Mouse (Mus musculus) adrenal gland (tissue): ENCODE data around the gene Tshz2.
"Not testable (repeated sequence)": the region's sequence is repeated elsewhere in the genome, so short reads cannot be mapped to it uniquely, and the experiment has no call there.

ENCODE experiments used
- intact Hi-C: fragments of 180-260 bp; cut with DNase I; formaldehyde crosslinking; loops from one replicate; pipeline ENCODE4 v1.15.1; 2025

Tshz2 gene

DNA sequence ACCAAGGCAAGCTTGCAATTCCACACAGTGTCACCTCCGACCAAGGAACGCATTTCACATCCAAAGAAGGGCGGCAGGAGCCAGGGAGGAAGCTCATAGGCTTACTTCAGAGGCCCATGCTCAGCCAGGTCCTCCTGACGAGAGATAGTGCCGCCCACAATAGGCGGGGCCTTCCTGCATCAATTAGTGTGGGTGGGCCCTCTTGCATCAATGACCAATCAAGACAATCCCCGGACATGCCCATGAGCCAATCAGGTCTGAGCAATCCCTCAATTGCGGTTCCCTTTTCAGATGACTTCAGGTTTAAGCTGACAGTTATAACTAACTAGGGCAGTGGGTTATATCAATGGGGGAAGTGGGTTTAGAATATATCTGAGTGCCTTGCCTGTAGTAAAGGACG is 120.6 kb downstream of the Tshz2 start:
- intact Hi-C loops: loop anchor here (10.0 kb wide), 1 partner anchor 61 kb away; no protein-coding TSS in a partner anchor

DNA sequence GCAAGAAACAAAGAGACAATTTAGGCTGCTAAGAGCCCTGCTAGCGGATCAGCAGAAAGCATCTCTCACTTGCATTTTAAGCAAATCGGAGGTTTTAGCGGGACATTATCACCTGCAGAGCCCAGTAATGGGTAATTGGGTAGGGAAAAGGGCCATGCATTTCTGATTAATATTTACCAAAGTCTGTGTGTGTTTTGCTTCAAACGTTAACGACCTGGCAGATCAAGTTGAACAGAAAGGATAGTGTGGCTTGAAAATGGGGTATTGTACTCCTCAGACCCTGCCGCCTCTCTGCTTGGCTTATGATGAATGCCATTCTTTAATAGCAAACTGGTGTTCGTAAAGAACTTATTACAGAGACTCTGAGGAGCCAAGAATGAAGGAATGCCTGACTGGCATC is 122.3 kb downstream of the Tshz2 start:
- intact Hi-C loops: loop anchor here (10.0 kb wide), 1 partner anchor 60 kb away; no protein-coding TSS in a partner anchor

DNA sequence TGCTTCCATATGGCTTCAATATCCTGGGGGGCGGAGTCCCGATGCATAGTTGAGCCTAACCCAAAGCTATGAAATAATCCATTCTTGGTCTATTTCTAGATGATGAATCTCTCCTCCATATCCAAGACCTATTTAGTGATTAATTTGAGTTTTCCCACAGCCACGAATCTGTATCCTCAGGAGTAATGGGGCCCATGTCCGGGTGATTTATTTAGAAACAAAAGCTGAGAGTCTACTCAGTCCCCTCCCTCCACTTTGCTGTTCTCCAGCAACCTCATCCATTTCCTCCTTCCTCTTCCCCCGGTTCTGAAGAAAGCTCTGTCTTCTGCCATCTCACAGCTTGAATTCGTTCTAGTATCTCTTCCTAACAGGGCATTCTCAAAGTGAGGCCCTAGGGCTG is 125.3 kb downstream of the Tshz2 start:
- intact Hi-C loops: loop anchor here (10.0 kb wide), 1 partner anchor 57 kb away; no protein-coding TSS in a partner anchor

DNA sequence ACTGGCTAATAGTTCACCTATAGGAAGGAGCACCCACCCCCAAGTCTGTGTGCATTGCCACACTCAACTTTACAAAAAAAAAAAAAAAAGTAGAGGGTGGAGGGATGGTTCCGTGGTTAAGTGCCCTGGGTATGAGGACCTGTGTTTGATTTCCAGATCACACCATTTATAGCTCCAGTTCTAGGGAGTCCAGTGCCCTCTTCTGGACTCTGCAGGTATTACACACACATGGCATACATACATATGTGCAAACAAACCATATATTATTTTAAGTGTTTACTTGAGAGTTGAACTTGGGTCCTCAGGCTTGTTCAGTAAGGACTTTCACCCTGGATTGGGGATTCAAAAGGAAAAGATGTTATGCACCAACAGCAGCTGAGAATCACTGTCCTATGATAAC is 127.3 kb downstream of the Tshz2 start:
- intact Hi-C loops: no loop called here

DNA sequence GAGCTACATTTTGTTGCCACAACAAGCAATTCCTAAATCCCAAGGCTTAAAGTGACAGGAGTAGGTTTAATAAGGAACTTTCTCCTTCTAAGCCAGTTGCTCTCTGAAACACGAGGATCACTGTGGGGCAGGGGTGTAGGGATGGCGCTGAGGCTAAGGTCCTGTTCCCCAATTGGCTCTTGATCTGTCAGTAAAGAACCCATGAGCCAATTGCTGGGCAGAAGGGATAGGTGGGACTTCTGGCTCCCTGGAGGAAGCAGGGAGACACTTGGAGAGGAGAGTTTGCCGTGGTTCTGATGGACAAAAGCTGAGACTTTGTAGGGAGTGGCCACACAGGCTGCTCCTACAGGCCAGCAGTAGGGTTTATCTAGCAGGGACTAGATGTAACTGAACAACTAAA is 128.9 kb downstream of the Tshz2 start:
- intact Hi-C loops: no loop called here

DNA sequence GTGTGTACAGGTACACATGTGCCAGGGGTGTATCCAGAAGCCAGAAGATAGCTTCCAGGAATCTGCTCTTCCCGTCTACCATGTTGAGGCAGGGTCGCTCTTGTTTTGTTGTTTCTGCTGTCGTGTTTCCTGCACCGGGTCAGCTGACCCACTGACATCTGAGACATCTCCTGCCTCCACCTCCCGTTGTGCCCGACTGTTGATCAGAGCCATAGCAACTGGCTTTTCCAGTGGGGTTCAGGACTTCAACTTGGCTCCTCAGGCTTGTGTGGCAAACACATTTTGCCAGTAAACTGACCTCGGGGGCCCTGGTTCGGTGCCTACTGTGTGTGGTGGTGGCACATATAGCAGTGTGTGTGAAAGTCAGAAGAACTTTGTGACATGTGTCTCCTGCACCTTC is 129.5 kb downstream of the Tshz2 start:
- intact Hi-C loops: no loop called here

DNA sequence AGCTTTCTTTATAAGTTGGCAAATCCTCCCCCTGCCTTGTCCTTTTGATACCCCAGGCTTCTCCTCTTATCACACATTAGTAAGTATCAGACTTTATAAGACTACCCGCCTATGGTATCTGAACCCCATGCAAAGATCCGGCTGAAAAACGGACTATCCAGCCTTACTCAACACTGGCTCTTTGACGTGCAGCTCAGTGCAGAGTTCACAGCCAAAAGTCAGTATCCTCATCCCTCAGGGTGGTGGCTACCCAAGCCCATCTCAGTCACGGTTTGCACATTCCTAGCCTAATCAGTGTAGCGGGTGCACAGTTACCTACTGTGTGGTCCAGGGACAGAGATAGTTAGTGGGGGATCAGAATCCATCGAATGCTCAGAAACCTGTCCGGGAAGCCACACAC is 130.9 kb downstream of the Tshz2 start:
- intact Hi-C loops: no loop called here

DNA sequence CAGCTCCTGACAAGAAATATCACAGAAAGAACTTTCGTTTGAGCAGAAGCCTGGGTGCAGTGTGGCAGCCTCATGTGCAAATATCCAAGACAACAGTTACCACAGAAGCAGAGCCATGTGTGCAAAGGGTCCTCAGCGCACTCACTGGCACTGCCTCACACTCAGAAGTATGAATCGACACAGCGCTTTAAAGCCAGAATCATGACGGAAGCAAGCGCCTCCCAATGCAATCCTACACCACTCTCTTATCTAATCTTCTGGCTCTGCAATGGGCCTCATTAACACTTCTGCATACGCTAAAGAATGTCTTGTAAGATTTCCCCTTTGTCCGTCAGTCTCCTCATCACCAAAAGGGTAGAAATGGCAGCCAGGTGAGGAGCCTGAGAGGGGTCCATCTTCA is 133.4 kb downstream of the Tshz2 start:
- intact Hi-C loops: no loop called here

DNA sequence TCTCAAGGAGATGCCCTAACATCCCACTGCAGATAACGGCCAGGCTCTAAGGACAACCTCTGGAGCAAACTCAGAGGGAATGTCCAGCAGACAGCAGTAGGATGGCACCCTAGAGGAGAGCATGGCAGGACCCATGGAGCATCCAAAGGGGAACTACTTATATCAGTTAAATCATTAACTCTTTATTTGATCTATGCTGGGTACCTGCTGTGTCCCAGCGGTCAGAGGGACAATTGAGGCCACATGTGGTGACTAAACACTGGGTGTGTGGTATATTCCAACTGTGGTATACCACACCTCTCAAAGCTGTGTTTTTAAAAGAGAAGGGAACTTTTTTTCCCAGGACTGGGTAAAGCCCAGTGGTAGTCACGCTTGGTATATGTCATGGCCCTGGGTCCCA is 134.5 kb downstream of the Tshz2 start:
- intact Hi-C loops: no loop called here

DNA sequence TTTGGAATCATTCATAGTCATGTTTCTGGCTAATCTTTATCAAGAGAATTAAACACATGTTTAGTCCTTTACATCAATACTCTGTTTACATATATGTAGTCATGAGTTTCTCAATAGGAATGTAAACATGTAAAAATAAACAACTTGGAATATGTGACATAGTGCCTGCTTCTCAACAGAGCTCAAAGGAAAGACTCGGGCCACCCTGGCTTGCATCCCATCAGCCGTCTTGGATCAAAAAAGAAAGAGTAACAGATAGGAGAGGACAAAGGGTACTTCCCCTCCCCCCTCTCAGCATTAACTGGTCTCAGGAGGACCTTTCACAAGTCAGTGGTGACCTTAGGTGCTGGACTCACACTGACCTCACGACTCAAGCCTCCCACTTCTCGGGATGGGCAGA is 142.3 kb downstream of the Tshz2 start:
- intact Hi-C loops: no loop called here

DNA sequence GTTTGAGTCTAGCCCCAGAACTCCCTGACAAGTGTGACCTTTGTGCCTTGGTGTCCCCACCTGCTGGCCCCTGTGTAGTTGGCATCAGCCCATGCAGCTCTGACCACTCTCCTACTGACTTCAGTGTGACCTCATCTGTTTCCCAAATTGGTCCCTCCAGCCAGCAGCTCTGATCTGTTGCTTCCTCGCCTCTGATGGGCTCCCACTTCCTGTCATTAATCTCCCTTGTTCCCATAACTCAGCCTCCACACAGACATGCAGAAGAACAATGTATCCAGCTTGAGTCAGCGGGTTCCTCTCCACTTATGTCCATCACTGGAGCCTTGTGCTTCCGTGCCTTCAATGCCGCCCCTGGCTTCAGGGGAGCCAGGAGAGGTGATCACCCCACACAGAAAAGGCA is 144.4 kb downstream of the Tshz2 start:
- intact Hi-C loops: no loop called here

DNA sequence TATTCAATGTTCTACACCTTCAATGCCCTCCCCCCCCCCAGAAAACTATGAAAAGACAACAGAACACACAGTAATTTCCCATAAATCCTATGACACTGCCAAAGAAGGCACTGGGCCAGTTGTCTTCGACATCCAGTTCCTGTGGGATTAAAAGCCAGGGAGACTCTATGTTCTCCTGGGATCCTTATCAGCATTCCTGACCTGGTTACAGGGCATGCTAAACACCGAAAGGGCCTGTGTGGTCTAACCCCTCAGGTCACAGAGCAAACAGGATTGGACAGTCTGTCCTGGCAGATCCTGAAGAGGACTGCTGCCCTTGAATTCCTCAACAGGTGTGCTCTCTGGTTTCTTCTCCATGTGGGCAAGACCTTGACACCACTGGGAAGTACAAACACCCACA is 145.0 kb downstream of the Tshz2 start:
- intact Hi-C loops: no loop called here

DNA sequence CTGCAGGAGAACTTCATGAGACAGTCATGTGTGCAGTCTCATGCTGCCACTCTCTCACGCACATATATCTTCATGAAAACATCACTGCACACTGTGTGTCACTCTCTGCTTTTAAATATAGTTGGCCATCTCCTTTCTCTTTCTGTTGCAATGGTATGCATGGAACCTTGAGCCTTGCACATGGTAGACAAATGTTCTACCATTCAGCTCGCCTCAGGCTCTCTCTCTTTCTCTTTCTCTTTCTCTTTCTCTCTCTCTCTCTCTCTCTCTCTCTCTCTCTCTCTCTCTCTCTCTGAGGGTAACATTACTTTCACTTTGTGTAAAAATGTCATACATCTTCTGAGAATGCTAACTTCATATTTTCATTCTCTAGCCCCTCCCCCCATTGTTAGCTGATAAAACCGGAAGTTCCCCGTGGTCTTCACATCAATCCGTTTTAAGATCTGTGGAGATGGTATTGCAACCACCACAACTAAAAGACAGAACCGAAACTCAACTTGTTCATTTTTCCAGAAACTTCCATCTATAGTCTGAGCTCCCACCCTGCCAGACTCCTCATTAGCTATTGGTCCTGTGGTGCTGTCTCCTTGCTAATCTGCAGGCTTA is 146.0 kb downstream of the Tshz2 start:
- intact Hi-C loops: no loop called here

DNA sequence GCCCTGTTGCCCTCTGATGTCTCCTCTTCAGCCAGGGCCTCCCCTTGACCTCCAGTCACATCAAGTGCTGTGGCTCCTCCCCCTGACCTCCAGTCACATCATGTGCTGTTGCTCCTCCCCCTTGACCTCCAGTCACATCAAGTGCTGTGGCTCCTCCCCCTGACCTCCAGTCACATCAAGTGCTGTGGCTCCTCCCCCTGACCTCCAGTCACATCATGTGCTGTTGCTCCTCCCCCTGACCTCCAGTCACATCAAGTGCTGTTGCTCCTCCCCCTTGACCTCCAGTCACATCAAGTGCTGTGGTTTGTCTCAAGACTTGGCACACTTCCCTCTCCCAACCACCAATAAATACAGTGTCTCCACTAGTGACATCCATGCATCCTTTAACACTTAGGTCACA is 148.9 kb downstream of the Tshz2 start:
- intact Hi-C loops: not testable (repeated sequence)

DNA sequence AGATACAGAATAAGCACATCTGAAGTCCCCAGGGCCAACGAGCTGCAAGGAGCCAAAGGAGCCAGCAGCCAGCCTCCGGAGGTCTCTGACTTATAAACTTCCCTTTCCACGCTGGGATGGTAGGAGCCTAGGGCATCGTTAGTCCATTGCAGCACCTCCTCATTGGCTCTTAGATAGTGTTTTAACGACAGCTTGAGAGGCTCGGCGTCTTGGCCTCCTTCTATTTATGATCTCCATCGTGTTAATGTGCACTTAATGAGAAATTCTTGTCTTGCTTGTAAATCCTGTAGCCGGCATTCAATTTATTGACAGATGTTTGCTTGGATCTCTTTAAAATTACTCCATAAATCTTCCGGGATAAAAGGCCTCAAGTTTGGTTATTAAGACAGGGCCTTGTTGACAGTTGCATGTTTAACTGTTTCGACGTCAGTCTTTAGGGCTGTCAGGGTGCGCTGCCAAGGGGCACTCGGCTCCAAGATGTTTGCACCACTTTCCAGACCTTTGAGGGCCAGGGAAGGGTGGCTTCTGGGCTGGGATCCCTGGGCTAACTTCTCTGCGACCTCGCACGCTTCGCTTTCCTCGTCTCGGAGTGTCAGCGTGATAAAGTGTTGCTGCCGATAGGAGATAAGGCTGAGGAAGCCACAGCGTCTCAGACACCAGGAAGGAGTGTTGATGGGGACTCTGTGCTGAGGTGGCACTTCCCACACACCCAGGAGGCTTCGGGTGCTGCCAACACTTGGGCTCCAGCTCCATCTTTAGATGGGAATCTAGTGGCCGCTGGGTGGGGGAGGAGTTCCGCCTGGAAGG is 150.3 kb downstream of the Tshz2 start:
- intact Hi-C loops: no loop called here

DNA sequence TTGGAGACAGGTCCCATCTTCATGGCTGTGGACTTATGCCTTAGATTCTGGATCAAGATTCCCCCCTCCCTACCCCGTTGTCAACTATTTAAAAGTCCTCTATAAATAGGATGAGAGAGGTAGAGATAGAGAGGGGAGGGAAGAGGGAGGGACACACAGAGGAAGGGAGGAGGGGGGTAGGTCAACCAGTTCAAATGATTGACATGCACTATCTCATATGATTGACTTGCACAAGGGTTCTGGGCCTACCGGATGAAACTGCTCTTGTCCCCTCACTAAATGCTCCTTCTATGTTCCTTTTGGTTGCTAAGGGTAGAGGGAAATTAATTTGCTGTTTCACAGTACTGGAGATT is 150.8 kb downstream of the Tshz2 start:
- intact Hi-C loops: no loop called here

DNA sequence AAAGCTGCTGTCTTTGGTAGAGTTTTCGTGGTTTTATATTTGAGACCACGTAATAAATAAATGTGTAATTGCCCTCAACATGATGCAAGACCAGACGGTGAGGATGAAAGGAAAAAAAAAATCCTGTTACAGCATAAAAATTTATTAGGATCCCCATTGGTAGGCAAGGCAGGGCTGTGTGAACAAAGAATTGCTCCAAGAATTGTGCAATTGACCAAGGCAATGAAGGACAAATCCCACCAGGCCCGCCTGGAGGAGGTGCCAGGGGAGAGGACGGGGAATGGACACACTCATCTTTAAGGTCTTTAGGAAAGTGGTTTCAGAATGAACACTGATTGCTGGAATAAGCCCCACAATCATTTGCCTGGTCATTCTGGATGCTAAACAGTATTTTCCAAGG is 154.6 kb downstream of the Tshz2 start:
- intact Hi-C loops: no loop called here

DNA sequence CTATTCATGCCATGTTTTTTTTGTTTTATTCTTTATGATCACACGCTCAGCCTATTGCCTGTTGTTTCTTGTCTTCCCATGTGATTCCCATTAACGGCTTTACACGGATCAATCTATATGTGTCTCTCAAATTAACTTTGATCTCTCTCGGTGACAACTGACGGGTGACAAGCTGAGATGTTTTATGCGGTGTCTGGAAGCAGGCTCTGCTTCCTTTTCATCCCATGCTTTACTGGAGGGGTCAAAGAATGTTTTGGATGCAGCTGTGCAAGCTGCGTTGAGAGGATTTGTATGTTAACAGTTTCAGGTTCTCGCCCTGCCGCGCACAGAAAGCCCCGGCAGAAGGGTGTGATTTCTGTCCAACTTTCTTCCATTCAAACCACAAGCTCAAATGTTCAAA is 155.1 kb downstream of the Tshz2 start:
- intact Hi-C loops: no loop called here

DNA sequence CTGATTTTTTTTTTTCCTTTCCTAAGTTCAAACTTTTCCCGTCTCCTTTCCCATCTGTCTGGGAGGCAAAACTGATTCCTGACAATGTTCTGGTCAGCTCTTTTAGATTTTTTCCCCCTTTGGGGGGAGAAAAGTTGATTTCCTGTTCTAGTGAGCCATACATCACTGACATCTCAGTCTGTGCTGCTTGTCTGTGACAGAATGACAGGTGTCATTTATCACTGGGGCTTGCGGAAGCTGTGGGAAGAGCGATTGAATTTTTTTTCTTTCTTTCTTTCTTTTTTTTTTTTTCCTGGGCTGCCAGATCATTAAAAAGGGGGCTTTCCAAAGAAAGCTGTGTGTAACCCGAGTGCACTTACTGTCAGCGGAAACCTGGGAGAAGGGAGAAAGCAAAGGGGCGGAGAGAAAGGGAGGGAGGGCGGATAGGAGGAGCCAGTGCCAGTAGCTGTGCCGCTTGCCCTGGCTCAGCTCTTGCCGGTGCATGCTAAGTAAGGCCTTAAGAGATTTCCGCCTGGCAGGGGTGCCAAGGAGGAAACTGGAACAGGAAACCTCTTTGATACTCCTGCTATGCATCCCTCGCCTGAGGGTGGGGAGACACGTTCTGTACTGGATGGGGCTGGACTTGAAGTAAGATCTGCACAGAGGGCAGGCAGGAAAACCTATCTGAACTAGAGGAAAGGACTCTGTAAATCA is 157.8 kb downstream of the Tshz2 start:
- intact Hi-C loops: no loop called here

DNA sequence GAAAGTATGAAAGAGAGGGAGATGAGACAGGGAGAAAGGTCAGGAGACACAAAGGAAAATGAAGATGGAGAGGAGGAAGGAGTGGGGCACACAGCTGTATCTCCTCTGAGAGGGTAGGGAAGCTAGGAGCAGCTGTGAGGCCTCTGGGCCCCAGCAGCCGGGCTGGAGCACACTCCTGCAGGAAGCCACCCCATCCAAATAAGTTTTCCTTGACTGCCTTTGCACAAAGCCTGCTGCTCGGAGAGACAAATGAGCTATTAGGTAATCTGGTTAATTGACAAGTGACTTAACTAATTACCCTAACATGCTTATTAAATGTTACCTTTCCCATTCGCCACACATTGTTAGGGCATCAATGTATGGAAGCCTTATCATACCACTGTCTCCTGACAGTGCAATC is 159.9 kb downstream of the Tshz2 start:
- intact Hi-C loops: no loop called here

DNA sequence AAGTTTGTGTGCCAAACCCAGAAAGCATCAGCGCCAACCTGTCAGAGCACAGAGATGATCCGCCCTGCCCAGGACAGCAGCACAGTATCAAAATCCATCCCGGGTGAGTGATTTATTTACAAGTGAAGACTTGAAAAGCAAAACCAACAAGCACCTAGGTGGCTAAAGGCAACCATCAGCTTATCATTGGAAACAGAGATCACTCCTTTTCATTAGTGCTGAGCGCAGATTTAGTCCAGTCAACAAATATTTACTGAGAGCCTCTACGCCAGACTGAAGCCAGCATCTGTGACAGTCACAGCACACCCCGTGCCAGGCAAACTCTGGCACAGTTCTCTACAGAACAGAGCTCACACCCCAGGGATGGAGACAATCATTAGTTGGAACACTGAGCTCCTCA is 169.4 kb downstream of the Tshz2 start:
- intact Hi-C loops: no loop called here

DNA sequence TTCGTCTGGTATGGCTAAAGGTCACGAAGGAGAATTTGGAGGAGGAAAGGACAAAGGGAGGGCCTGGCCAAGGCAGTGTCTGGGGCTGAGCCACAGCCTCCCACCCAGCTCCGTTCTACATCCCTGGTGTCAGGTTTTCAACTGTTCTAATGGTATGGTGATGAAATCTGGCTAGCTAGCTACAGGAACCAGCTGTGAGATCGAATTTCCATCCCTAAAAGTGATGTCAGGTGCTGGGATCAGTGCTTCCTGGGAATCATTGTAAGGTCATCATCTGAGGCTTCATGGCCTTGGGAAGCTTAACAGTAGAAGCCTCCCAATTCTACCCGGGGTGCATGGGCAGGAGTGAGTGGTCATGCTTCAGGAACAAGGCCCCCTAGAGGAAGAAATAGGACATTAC is 171.6 kb downstream of the Tshz2 start:
- intact Hi-C loops: no loop called here

DNA sequence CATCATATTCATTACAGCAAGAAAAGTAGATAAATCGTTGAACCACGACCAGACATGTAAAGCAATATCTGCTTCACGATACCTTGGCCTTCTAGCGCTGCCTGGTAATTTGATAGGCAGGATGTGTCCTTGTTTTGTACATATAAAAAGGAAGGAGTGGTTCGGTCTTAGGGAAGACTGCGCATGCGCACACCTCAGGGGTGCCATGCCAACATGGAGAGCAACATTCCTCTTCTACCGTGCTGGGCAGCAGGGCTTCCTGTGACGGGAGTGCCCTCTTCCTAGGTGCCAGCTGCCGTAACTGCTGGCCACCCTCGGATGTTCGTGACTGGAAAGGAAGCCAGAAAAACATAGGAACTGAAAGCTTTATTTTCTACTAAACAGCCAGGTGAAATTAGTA is 172.7 kb downstream of the Tshz2 start:
- intact Hi-C loops: no loop called here
